Comparison of ENCODE assay signal across 11 mouse cellular contexts in genomic region chr11:55373838-55374237, GRCm38 (mm10). TPM values are rescaled to one million over a fixed set of nuclear protein-coding genes. Genes with fewer than 3 reads are reported as not detected.
DNase-seq lines count a peak whose midpoint lies in the region; ATAC-seq and TF ChIP-seq lines count a peak whose summit lies in the region.
"Had no signal": no experiment of that assay in that cellular context is flagged by ENCODE, and none has a peak within 500 bp of the region (broad histone marks: within the 10 kb centered on the region; RNA-seq: fewer than 3 reads in every experiment).

No protein-coding gene starts in this region.

- WGBS in lung, embryonic 14.5 days = 56% methylated on average over 6 of the region's 6 CpGs

- no peak overlapping the region for H3K9ac ChIP-seq in lung, embryonic 14.5 days
- H3K9ac ChIP-seq in ES-E14 (ENCODE audit: insufficient read depth, low read depth, low read length, poor library complexity, severe bottlenecking) = no peak overlapping the region

- no peak for DNase-seq in lung, embryonic 14.5 days
- DNase-seq in lung, postnatal 36 days = no peak
- peak; percentile 62 for DNase-seq in ES-E14 (ENCODE audit: low read depth, low spot score)
- DNase-seq in c-Kit-negative CD71-positive TER-119-positive erythroid progenitor cells, embryonic 14.5 days (ENCODE audit: low read depth, low spot score) = peak; percentile 27
- peak; percentile 60 for DNase-seq in testis, postnatal 10 days (ENCODE audit: low spot score)
- DNase-seq in urinary bladder, adult 2 months (ENCODE audit: low spot score) = no peak
- DNase-seq in heart, postnatal 10 days = no peak
- DNase-seq: adrenal gland, postnatal 10 days; right cerebral cortex, postnatal 25 days had no signal

- no peak overlapping the region for H3K4me3 ChIP-seq in lung, embryonic 14.5 days (ENCODE audit: low read depth, low read length)
- no peak overlapping the region for H3K4me3 ChIP-seq in ES-E14 (ENCODE audit: insufficient read depth in 1 of 2, low read depth in 1 of 2, low read length in 2 of 2, poor library complexity in 1 of 2, severe bottlenecking in 1 of 2)

- in situ Hi-C loops in ES-E14 (cut with MboI; ENCODE audit: low sequenced_read_pairs in 2 of 2, unreplicated experiment in 2 of 2) = no loop called here

- H3K4me2 ChIP-seq in lung, embryonic 14.5 days = no peak overlapping the region

- no peaks in the 10 kb centered on the region for H3K9me3 ChIP-seq in lung, embryonic 14.5 days (ENCODE audit: low read depth, low read length)
- H3K9me3 ChIP-seq in ES-E14 (ENCODE audit: control insufficient read depth, insufficient read depth, low read depth, low read length) = no peaks in the 10 kb centered on the region

- no peaks in the 10 kb centered on the region for H3K36me3 ChIP-seq in lung, embryonic 14.5 days (ENCODE audit: insufficient read depth)
- no peaks in the 10 kb centered on the region for H3K36me3 ChIP-seq in ES-E14 (ENCODE audit: control insufficient read depth, insufficient read depth, low read length, poor library complexity, severe bottlenecking)

- H3K4me1 ChIP-seq in lung, embryonic 14.5 days (ENCODE audit: insufficient read depth) = no peaks in the 10 kb centered on the region
- H3K4me1 ChIP-seq in ES-E14 (ENCODE audit: control insufficient read depth in 2 of 2, insufficient read depth in 2 of 2, low read length in 2 of 2, poor library complexity in 1 of 2) = peaks cover 0 to 3% of the 10 kb centered on the region in 2 experiments; a peak in 1 of 4 replicates

- intact Hi-C loops in heart, postnatal 10 days (cut with DNase I) = no loop called here

- no peaks in the 10 kb centered on the region for H3K27me3 ChIP-seq in lung, embryonic 14.5 days (ENCODE audit: insufficient read depth, low read length)

- no peak for ATAC-seq in lung, embryonic 14.5 days (ENCODE audit: insufficient read depth)
- ATAC-seq: inflammation-experienced regulatory T-cells, adult 6 months had no signal

- no peak overlapping the region for H3K27ac ChIP-seq in lung, embryonic 14.5 days (ENCODE audit: low read depth)
- H3K27ac ChIP-seq in ES-E14 (ENCODE audit: insufficient read depth, low read depth, low read length, poor library complexity, severe bottlenecking) = no peak overlapping the region

- peak; percentile 62 for TF ChIP-seq CTCF in lung, embryonic 14.5 days (IDR thresholded peaks at IDR 0.05; ENCODE audit: low read depth)

TF ChIP-seq in ES-E14, 5 proteins besides CTCF, POLR2A, EP300 and RAD21:
- TF ChIP-seq ZC3H11A (IDR thresholded peaks at IDR 0.05; ENCODE audit: borderline replicate concordance, low read depth, low read length) (no peak), ZNF384 (IDR thresholded peaks at IDR 0.05; ENCODE audit: low read depth, low read length) (no peak), MAFK (IDR thresholded peaks at IDR 0.05; ENCODE audit: insufficient read depth, low read depth, low read length) (no peak), CHD2 (IDR thresholded peaks at IDR 0.05; ENCODE audit: low read depth, low read length) (no peak), HCFC1 (IDR thresholded peaks at IDR 0.05; ENCODE audit: borderline replicate concordance, insufficient read depth, low read length) (no peak)

RNA-seq across cellular contexts. Expression of gene Fat2, which starts 37.5 kb away (rescaled TPM):
- 0.29 and 0.53 TPM in 2 replicates for polyA plus RNA-seq in lung, embryonic 14.5 days (2014; fragmentation: Nextera tagmentation; extraction: Ambion mirVana)
- total RNA-seq in ES-E14 (2012; rRNA removed) = 0.71 and 3.5 TPM in 2 replicates
- 8.9 and 12.9 TPM in 2 replicates for polyA plus RNA-seq in urinary bladder, adult 2 months (2012; rRNA removed)
- total RNA-seq in heart, postnatal 10 days (2021) = under 1 TPM; 0.02 to 0.05 TPM
- total RNA-seq: common myeloid progenitor, adult 5-6 weeks had no signal
- polyA plus RNA-seq: inflammation-experienced regulatory T-cells, adult 6 months had no signal

RNA-seq across cellular contexts. Expression of gene Sparc, which starts 49.1 kb away (rescaled TPM):
- 1,429 and 1,454 TPM in 2 replicates for polyA plus RNA-seq in lung, embryonic 14.5 days (2014; fragmentation: Nextera tagmentation; extraction: Ambion mirVana)
- 411 and 485 TPM in 2 replicates for total RNA-seq in ES-E14 (2012; rRNA removed)
- 3,106 and 3,504 TPM in 2 replicates for polyA plus RNA-seq in urinary bladder, adult 2 months (2012; rRNA removed)
- 1,000 to 10,000 TPM; 1,750 to 1,767 TPM for total RNA-seq in heart, postnatal 10 days (2021)
- total RNA-seq: common myeloid progenitor, adult 5-6 weeks had no signal
- polyA plus RNA-seq: inflammation-experienced regulatory T-cells, adult 6 months had no signal

Comparison
In these comparisons a context has a peak if more than half of its experiments do, and no peak if none do; other contexts are left out.
1. DNase-seq: peak in ES-E14 (single experiment), c-Kit-negative CD71-positive TER-119-positive erythroid progenitor cells, embryonic 14.5 days (single experiment) and testis, postnatal 10 days (single experiment); none in lung, embryonic 14.5 days (single experiment), lung, postnatal 36 days (single experiment), urinary bladder, adult 2 months (single experiment) and heart, postnatal 10 days (0 of 2).